Mouse (Mus musculus): ENCODE data around the gene Pf4. TPM values are rescaled to one million over a fixed set of nuclear protein-coding genes. Genes with fewer than 3 reads are reported as not detected.
"Not testable (repeated sequence)": the region's sequence is repeated elsewhere in the genome, so short reads cannot be mapped to it uniquely, and the experiment has no call there.

The Pf4 gene
- total RNA-seq, 1 experiment from 2014 or later = 138 TPM

DNA sequence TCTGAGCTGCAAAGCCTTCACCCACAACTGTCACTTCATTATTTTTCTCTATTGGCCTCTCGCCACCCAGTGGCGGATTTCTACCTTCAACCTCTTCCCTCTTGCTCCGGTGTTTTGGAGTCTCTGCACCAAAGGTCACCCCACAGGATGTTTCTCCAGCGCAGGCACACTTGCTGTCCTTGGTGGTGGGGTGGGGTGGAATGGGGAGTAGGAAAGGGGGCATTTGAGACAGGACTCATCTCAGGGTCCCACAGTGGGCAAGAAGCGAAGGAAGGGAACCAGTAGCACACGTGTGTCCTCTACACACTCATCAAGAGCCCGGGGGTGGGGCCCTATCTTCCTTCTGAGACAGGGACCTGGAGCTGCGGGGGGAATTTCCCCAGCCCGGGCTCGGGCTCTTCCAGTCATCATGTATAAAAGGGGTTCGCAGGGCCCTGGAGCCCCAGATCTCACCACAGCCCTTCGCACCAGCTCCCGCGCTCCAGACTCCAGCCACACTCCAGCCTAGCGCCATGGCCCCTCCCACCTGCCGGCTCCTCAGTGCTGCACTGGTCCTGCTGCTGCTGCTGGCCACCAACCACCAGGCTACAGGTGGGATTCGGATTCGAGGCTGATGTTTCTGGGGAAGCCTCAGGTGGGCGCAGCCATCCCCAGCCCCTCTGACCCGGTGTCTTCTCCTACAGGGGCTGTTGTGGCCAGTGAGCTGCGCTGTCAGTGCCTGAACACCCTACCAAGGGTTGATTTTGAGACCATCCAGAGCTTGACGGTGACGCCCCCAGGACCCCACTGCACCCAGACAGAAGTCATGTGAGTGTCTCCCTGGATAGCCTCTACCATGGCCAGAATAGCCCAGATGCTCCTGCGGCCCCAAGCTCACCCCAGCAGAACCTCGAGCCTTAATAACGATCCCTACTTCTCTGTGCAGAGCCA lies 13.7 kb downstream of the Pf4 start, which contains the start of gene Cxcl3:
Cxcl3 (plus strand) TSS at position 445 of the 930 bp plus-strand sequence.
- peak; percentile 61 for ATAC-seq (replicated peaks; ENCODE audit: low read depth, poor library complexity, severe bottlenecking)

DNA sequence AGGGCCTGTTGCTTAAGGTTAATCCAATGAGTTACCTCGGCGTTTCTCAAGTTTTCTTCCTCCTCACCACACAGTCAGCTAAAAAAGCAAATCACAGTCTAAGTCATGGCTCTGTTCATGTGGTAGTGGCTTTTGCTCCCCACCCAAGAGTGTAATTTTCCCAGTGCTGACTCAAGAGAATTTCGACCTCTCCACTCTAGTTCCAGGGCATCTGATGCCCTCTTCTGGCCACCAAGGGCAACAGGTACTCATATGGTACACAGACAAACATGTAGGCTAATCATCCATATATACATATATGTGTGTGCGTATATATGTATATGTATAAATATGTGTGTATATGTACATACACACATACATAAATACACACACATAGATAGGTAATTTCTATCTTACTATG lies 15.9 kb downstream of the Pf4 start:
- 0 out of 2 replicates have a peak, but pooled peaks have one; percentile 31 for ATAC-seq (replicated peaks; ENCODE audit: low read depth, poor library complexity, severe bottlenecking)

DNA sequence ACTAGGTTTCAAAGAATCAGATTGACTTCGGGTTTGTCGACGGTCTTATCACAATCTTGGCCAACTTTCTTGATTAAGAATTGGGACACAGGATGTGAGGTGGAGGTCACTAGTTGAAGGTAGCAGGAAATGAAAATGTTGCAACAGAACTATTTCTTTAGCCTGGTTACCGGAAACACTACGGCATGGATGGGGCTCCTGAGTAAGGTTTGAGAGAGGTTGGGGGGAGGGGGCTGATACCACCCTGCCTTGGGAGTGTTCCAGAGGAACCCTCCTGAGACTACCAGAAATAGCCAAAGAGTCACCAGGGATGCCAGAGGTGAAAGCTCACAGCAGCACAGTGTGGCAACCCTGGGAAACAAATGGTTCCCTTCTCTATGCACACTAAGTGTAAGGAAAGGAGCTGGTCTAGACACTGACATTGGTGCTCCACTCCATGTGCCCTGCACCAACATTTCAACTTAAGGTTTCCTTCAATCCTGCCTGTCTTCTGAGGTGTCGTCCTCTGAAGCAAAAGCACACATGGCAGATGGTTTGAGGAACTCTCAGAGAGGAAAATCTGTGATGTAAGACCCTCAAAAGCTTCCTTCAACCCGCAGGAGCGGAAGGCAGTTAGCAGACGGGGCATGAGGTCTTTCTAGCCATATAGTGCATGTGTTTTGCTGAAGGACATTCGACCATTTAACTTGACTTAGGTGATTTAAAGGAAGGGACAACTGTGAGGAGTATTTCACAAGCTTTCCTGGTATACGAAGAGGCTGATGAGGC lies 17.3 kb downstream of the Pf4 start:
- ATAC-seq (replicated peaks; ENCODE audit: low read depth, poor library complexity, severe bottlenecking) = peak; percentile 72

- no peak for ATAC-seq (replicated peaks; ENCODE audit: low read depth, poor library complexity, severe bottlenecking)
These were observed 17.9 kb downstream of the Pf4 start for GRCm38 (mm10) chr5:90790074-90790502.

- ATAC-seq (replicated peaks; ENCODE audit: low read depth, poor library complexity, severe bottlenecking) = no peak
These were observed 22.0 kb downstream of the Pf4 start, which contains the start of gene Cxcl15 for GRCm38 (mm10) chr5:90794195-90794625. TSS of gene Cxcl15 (plus strand) at chr5:90794534.

DNA sequence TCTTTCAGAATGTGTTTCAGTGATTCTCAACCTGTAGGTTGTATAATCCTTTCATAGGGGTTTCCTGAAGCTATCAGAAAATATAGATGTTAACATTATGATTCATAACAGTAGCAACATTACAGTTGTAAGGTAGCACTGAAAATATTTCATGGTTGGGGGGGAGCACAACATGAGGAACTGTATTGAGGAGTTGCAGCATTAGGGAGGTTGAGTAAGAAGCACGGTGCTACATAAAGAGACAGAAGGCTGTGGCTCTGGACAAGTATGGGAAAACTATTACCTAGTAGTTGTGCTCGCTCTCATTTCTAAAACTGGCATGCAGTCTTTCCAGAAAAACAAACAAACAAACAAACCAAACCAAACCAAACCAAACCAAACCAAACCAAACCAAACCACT lies 23.2 kb downstream of the Pf4 start:
- ATAC-seq (replicated peaks; ENCODE audit: low read depth, poor library complexity, severe bottlenecking) = not testable (repeated sequence)

DNA sequence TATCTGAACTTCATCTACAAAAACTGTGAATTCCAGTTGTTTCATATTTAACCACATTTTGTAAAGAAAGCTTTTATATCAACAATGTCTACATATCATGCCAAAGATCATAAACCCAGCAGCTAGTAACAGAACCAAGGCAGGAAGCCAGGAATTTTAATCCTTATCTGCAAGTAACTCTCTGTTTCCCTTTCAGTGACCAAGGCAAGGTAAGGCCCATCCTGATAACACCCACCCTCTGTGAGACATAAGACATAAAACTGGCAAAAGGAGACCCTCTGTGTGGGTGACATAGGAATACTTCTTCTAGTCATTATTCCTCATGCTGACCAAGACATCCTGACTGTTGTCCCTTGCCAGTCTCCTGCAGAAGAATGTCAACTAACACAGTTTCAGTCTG lies 32.3 kb downstream of the Pf4 start:
- ATAC-seq (replicated peaks; ENCODE audit: low read depth, poor library complexity, severe bottlenecking) = no peak

DNA sequence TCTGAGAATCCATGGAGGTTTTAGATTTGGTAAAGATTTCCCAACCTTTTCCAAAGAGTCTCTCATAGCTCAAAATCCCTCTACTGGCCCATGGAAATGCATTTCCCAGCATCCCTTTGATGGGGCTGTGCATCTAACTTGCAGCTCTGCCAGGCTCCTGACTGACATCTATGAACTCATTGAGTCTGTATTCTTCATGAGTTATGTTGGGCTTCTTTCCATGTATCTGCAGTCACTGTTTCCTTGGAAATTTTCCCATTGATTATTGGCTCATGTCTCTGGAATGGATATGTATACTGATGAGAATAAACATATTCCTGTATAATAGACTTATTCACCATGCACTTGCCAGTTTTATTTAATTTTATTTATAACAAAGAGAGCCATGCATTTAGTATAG lies 33.8 kb downstream of the Pf4 start:
- ATAC-seq (replicated peaks; ENCODE audit: low read depth, poor library complexity, severe bottlenecking) = no peak

DNA sequence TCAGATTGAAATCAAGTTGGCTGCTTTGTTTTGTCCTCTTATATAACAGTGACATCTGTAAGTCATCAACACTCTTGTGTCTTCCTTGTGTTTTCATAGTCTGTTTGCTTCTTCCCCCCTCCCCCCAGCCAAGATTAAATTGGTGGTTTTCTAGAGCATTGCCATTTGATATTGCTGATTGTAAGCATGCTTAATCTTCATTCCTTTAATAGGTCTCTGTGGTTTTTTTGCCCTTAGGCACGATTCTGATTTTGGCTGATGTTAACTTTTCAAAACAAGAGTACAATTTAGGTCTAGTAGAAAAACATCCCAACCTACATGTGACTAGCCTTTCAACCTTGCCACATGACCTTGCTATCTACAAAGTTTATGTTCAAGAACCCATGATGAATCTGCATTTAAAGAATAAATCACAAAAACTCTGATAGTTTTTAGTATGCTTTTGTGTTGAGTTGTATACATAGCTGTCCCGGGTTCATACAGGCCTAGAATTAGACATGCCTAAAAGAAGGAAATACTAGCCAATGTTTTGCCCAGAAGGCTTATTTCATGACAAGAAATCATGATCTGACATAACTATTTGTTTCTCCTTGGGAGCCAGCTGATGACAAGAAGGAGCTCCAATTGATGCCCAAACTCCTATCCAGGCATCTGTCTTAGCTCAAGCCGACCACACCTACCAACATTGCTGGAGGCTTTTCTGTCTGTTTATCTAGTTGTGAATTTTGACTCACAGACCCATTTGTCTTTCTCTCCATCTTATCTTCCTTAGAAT lies 35.1 kb downstream of the Pf4 start:
- no peak for ATAC-seq (replicated peaks; ENCODE audit: low read depth, poor library complexity, severe bottlenecking)

DNA sequence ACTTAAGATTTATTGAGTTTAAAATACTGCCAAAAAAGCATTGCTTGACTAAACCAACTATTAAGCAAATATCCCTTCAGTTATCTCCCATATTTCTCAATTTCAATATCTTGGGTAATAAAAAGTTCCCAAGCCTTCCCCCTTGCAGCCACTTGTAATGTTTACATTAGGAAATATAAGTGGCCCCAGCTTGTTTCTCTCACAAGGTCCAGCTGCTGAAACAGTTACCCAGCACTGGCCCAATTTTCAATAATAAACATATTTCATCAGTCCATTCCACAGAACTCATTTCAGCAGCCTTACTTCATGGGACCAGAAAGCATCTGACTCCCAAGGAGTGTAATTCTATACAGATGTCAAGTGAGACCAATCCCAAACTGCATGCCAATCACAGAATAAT lies 47.5 kb downstream of the Pf4 start:
- no peak for ATAC-seq (replicated peaks; ENCODE audit: low read depth, poor library complexity, severe bottlenecking)

Other genes starting within 250 kb of the Pf4 start
- 0.09 TPM in 1 of 2 replicates, not detected in the other for gene 5830473C10Rik, start 211.3 kb upstream of the Pf4 start, total RNA-seq (2017)
- gene Rassf6, start 131.8 kb upstream of the Pf4 start, total RNA-seq (2017) = 1.6 TPM in 1 of 2 replicates, not detected in the other
- gene Cxcl5, start 13.1 kb upstream of the Pf4 start, total RNA-seq (2017) = not detected in 2 replicates
- 0.82 and 1.5 TPM in 2 replicates for gene Ppbp, start 3.9 kb upstream of the Pf4 start, total RNA-seq (2017)
- 0.05 TPM in 1 of 2 replicates, not detected in the other for gene Cxcl3, start 13.7 kb downstream of the Pf4 start, total RNA-seq (2017)
- not detected in 2 replicates for gene Cxcl15, start 22.1 kb downstream of the Pf4 start, total RNA-seq (2017)
- not detected in 2 replicates for gene Cxcl1, start 118.8 kb downstream of the Pf4 start, total RNA-seq (2017)
- 36.0 and 36.3 TPM in 2 replicates for gene Cxcl2, start 131.4 kb downstream of the Pf4 start, total RNA-seq (2017)
- gene Mthfd2l, start 158.7 kb downstream of the Pf4 start, total RNA-seq (2017) = 26.4 and 31.0 TPM in 2 replicates